Mouse (Mus musculus): ENCODE results near the gene Tab3. TPM values are rescaled to one million over a fixed set of nuclear protein-coding genes. Genes with fewer than 3 reads are reported as not detected.
A peak's percentile ranks its signal among the peaks of the same experiment; 100 is the strongest.

Tab3 gene
- 6.5 and 8.1 TPM in 2 replicates for polyA plus RNA-seq (2014; fragmentation: Nextera tagmentation; extraction: Ambion mirVana)

GRCm38 (mm10) chrX:85573532-85574181, at the start of gene Tab3:
Gene Tab3, plus strand, starts transcription at chrX:85574022.
- Histone ChIP-seq H3K36me3 (ENCODE audit: control insufficient read depth, insufficient read depth, low read length) (no peaks in the 10 kb centered on the region), H3K4me2 (peak within 1 kb of the TSS; percentile 58), H3K9ac (ENCODE audit: low read depth, low read length) (peak within 1 kb of the TSS; percentile 77), H3K27me3 (replicated peaks; ENCODE audit: control insufficient read depth, insufficient read depth, low read length) (no peaks in the 10 kb centered on the region), H3K4me1 (replicated peaks; ENCODE audit: control insufficient read depth, insufficient read depth, low read length) (peaks cover 5% of the 10 kb centered on the region), H3K9me3 (ENCODE audit: control insufficient read depth, low read length) (no peaks in the 10 kb centered on the region), H3K4me3 (ENCODE audit: low read depth, low read length) (peak within 1 kb of the TSS; percentile 70), H3K27ac (ENCODE audit: low read depth, low read length) (peak within 1 kb of the TSS; percentile 67; the same call in 1 of the 2 replicates)
- 16% methylated on average over 51 of the region's 64 CpGs for WGBS
- DNase-seq (ENCODE audit: low spot score): peak; percentile 86
- ATAC-seq (replicated peaks; ENCODE audit: low FRiP score): peak; percentile 92

GRCm38 (mm10) chrX:85525545-85525944, 48.3 kb upstream of the Tab3 start:
- Histone ChIP-seq H3K4me2 (no peak overlapping the region), H3K27me3 (replicated peaks; ENCODE audit: control insufficient read depth, insufficient read depth, low read length) (no peaks in the 10 kb centered on the region), H3K4me1 (replicated peaks; ENCODE audit: control insufficient read depth, insufficient read depth, low read length) (no peaks in the 10 kb centered on the region), H3K9me3 (ENCODE audit: control insufficient read depth, low read length) (no peaks in the 10 kb centered on the region), H3K9ac (ENCODE audit: low read depth, low read length) (no peak overlapping the region), H3K27ac (ENCODE audit: low read depth, low read length) (no peak overlapping the region), H3K36me3 (ENCODE audit: control insufficient read depth, insufficient read depth, low read length) (no peaks in the 10 kb centered on the region), H3K4me3 (ENCODE audit: low read depth, low read length) (no peak overlapping the region)
- DNase-seq (ENCODE audit: low spot score) (no peak), ATAC-seq (replicated peaks; ENCODE audit: low FRiP score) (no peak)
- 17% methylated on average over 1 of the region's 1 CpGs for WGBS

GRCm38 (mm10) chrX:85526263-85527019, 47.4 kb upstream of the Tab3 start:
- H3K9me3 ChIP-seq (ENCODE audit: control insufficient read depth, low read length): no peaks in the 10 kb centered on the region
- no peak overlapping the region for H3K9ac ChIP-seq (ENCODE audit: low read depth, low read length)
- no peak overlapping the region for H3K27ac ChIP-seq (ENCODE audit: low read depth, low read length)
- H3K36me3 ChIP-seq (ENCODE audit: control insufficient read depth, insufficient read depth, low read length): no peaks in the 10 kb centered on the region
- no peak for ATAC-seq (replicated peaks; ENCODE audit: low FRiP score)
- H3K4me3 ChIP-seq (ENCODE audit: low read depth, low read length): no peak overlapping the region
- no peak overlapping the region for H3K4me2 ChIP-seq
- H3K27me3 ChIP-seq (replicated peaks; ENCODE audit: control insufficient read depth, insufficient read depth, low read length): no peaks in the 10 kb centered on the region
- DNase-seq (ENCODE audit: low spot score): no peak
- H3K4me1 ChIP-seq (replicated peaks; ENCODE audit: control insufficient read depth, insufficient read depth, low read length): no peaks in the 10 kb centered on the region
- 54% methylated on average over 5 of the region's 5 CpGs for WGBS

GRCm38 (mm10) chrX:85558931-85559330, 14.9 kb upstream of the Tab3 start:
- Histone ChIP-seq H3K4me3 (ENCODE audit: low read depth, low read length) (no peak overlapping the region), H3K27me3 (replicated peaks; ENCODE audit: control insufficient read depth, insufficient read depth, low read length) (no peaks in the 10 kb centered on the region), H3K4me1 (replicated peaks; ENCODE audit: control insufficient read depth, insufficient read depth, low read length) (no peaks in the 10 kb centered on the region), H3K36me3 (ENCODE audit: control insufficient read depth, insufficient read depth, low read length) (no peaks in the 10 kb centered on the region), H3K9ac (ENCODE audit: low read depth, low read length) (no peak overlapping the region), H3K27ac (ENCODE audit: low read depth, low read length) (no peak overlapping the region), H3K4me2 (no peak overlapping the region), H3K9me3 (ENCODE audit: control insufficient read depth, low read length) (no peaks in the 10 kb centered on the region)
- ATAC-seq (replicated peaks; ENCODE audit: low FRiP score) (no peak), DNase-seq (ENCODE audit: low spot score) (no peak)
- 87% methylated on average over 2 of the region's 2 CpGs for WGBS

GRCm38 (mm10) chrX:85566256-85566655, 7.6 kb upstream of the Tab3 start:
- Histone ChIP-seq H3K9me3 (ENCODE audit: control insufficient read depth, low read length) (no peaks in the 10 kb centered on the region), H3K4me1 (replicated peaks; ENCODE audit: control insufficient read depth, insufficient read depth, low read length) (no peaks in the 10 kb centered on the region), H3K27me3 (replicated peaks; ENCODE audit: control insufficient read depth, insufficient read depth, low read length) (no peaks in the 10 kb centered on the region), H3K9ac (ENCODE audit: low read depth, low read length) (no peak overlapping the region), H3K4me3 (ENCODE audit: low read depth, low read length) (no peak overlapping the region), H3K4me2 (no peak overlapping the region), H3K27ac (ENCODE audit: low read depth, low read length) (no peak overlapping the region), H3K36me3 (ENCODE audit: control insufficient read depth, insufficient read depth, low read length) (no peaks in the 10 kb centered on the region)
- ATAC-seq (replicated peaks; ENCODE audit: low FRiP score) (no peak), DNase-seq (ENCODE audit: low spot score) (no peak)
- WGBS: 61% methylated on average over 4 of the region's 4 CpGs

- Histone ChIP-seq H3K4me3 (ENCODE audit: low read depth, low read length) (peak overlapping the region; percentile 70), H3K36me3 (ENCODE audit: control insufficient read depth, insufficient read depth, low read length) (no peaks in the 10 kb centered on the region), H3K4me2 (peak overlapping the region; percentile 56), H3K27me3 (replicated peaks; ENCODE audit: control insufficient read depth, insufficient read depth, low read length) (no peaks in the 10 kb centered on the region), H3K9me3 (ENCODE audit: control insufficient read depth, low read length) (no peaks in the 10 kb centered on the region), H3K27ac (ENCODE audit: low read depth, low read length) (peak overlapping the region; percentile 67; the same call in 1 of the 2 replicates), H3K9ac (ENCODE audit: low read depth, low read length) (peak overlapping the region; percentile 77), H3K4me1 (replicated peaks; ENCODE audit: control insufficient read depth, insufficient read depth, low read length) (peaks cover 5% of the 10 kb centered on the region)
- 15% methylated on average over 20 of the region's 34 CpGs for WGBS
- peak; percentile 60 for ATAC-seq (replicated peaks; ENCODE audit: low FRiP score)
- peak; percentile 39 for DNase-seq (ENCODE audit: low spot score)
These were observed 340 bp downstream of the Tab3 start for GRCm38 (mm10) chrX:85574182-85574541.

GRCm38 (mm10) chrX:85576310-85576709, 2.5 kb downstream of the Tab3 start:
- DNase-seq (ENCODE audit: low spot score) (peak; percentile 35), ATAC-seq (replicated peaks; ENCODE audit: low FRiP score) (peak; percentile 65)
- Histone ChIP-seq H3K4me3 (ENCODE audit: low read depth, low read length) (peak overlapping the region; percentile 15; the same call in 1 of the 2 replicates), H3K9ac (ENCODE audit: low read depth, low read length) (peak overlapping the region; percentile 50; the same call in 1 of the 2 replicates), H3K4me2 (peak overlapping the region; percentile 49), H3K36me3 (ENCODE audit: control insufficient read depth, insufficient read depth, low read length) (no peaks in the 10 kb centered on the region), H3K9me3 (ENCODE audit: control insufficient read depth, low read length) (no peaks in the 10 kb centered on the region), H3K27ac (ENCODE audit: low read depth, low read length) (peak overlapping the region; percentile 76), H3K27me3 (replicated peaks; ENCODE audit: control insufficient read depth, insufficient read depth, low read length) (no peaks in the 10 kb centered on the region), H3K4me1 (replicated peaks; ENCODE audit: control insufficient read depth, insufficient read depth, low read length) (peaks cover 5% of the 10 kb centered on the region)
- WGBS: 39% methylated on average over 6 of the region's 6 CpGs

- no peak overlapping the region for H3K4me3 ChIP-seq (ENCODE audit: low read depth, low read length)
- no peaks in the 10 kb centered on the region for H3K9me3 ChIP-seq (ENCODE audit: control insufficient read depth, low read length)
- no peak overlapping the region for H3K27ac ChIP-seq (ENCODE audit: low read depth, low read length)
- H3K9ac ChIP-seq (ENCODE audit: low read depth, low read length): no peak overlapping the region
- H3K4me2 ChIP-seq: no peak overlapping the region
- ATAC-seq (replicated peaks; ENCODE audit: low FRiP score): 0 out of 2 replicates have a peak, but pooled peaks have one; percentile 44
- no peak for DNase-seq (ENCODE audit: low spot score)
- H3K4me1 ChIP-seq (replicated peaks; ENCODE audit: control insufficient read depth, insufficient read depth, low read length): peaks cover 5% of the 10 kb centered on the region
- no peaks in the 10 kb centered on the region for H3K36me3 ChIP-seq (ENCODE audit: control insufficient read depth, insufficient read depth, low read length)
- no peaks in the 10 kb centered on the region for H3K27me3 ChIP-seq (replicated peaks; ENCODE audit: control insufficient read depth, insufficient read depth, low read length)
- whole genome bisulfite sequencing: 29% methylated on average over 2 of the region's 2 CpGs
These were observed 6.9 kb downstream of the Tab3 start for GRCm38 (mm10) chrX:85580768-85581167.
